Mouse (Mus musculus) embryonic facial prominence, embryonic 11.5 days (tissue): ENCODE measurements around the gene Cnnm4. TPM values are rescaled to one million over a fixed set of nuclear protein-coding genes. Genes with fewer than 3 reads are reported as not detected.

Experiments
- ATAC-seq: fragments of 200-750 bp; cut with Nextera tagmentation; replicated peaks from 2 replicates; pipeline ENCODE4 v1.8.0; 2017; ENCODE audit warnings: low read depth; ENCODE audit not compliant: insufficient number of reproducible peaks, low FRiP score, low TSS enrichment
- DNase-seq: peaks from one replicate; pipeline ENCODE4 v3.0.0-alpha.2; 2015; ENCODE audit warnings: low spot score
- H3K27ac ChIP-seq: fragments of 300-500 bp; sonication (generic); replicated peaks from 2 replicates; pipeline ENCODE4 v1.5.1; 2014; ENCODE audit warnings: mild to moderate bottlenecking, low read depth, low read length, control low read depth
- H3K27me3 ChIP-seq: fragments of 300-500 bp; sonication (generic); 2 replicates; pipeline ENCODE4 v1.6.1; 2014; ENCODE audit warnings: mild to moderate bottlenecking, low read length, moderate library complexity, mixed read lengths; ENCODE audit not compliant: control insufficient read depth, insufficient read depth
- H3K36me3 ChIP-seq: fragments of 300-500 bp; sonication (generic); replicated peaks from 2 replicates; pipeline ENCODE4 v1.6.1; 2014; ENCODE audit warnings: low read depth, mild to moderate bottlenecking, low read length, moderate library complexity, mixed read lengths; ENCODE audit not compliant: control insufficient read depth, insufficient read depth
- H3K4me1 ChIP-seq: fragments of 300-500 bp; sonication (generic); 2 replicates; pipeline ENCODE4 v1.6.1; 2014; ENCODE audit warnings: low read length, mixed read lengths; ENCODE audit not compliant: control insufficient read depth, insufficient read depth
- H3K4me2 ChIP-seq: fragments of 300-500 bp; sonication (generic); 2 replicates; pipeline ENCODE4 v1.6.1; 2014; ENCODE audit warnings: low read depth, mild to moderate bottlenecking, control low read depth, low read length, moderate library complexity
- H3K4me3 ChIP-seq: fragments of 300-500 bp; sonication (generic); 2 replicates; pipeline ENCODE4 v1.5.1; 2014; ENCODE audit warnings: low read depth, low read length, control low read depth
- H3K9ac ChIP-seq: fragments of 300-500 bp; sonication (generic); replicated peaks from 2 replicates; pipeline ENCODE4 v1.6.1; 2014; ENCODE audit warnings: mild to moderate bottlenecking, control low read depth, low read length
- H3K9me3 ChIP-seq: fragments of 300-500 bp; sonication (generic); replicated peaks from 2 replicates; pipeline ENCODE4 v1.6.1; 2016; ENCODE audit warnings: mild to moderate bottlenecking, low read length, inconsistent platforms, mixed read lengths; ENCODE audit not compliant: control insufficient read depth
- WGBS: fragments of 180-500 bp; shearing (Covaris S2); extraction: QIAGEN DNeasy Blood & Tissue Kit; methylation state at CpG from one replicate; pipeline ENCODE4 v1.1.7; 2014; 5-methylcytosine and 5-hydroxymethylcytosine counted together
- polyA plus RNA-seq: library from polyadenylated mRNA; unstranded; fragments of >200 nt; fragmentation: Nextera tagmentation; extraction: Ambion mirVana; gene quantifications from 2 replicates; pipeline ENCODE4 v1.2.1, GENCODE M21; 2014

Cnnm4 gene
- polyA plus RNA-seq, 1 experiment from 2014 or later: 12.8 TPM

DNA sequence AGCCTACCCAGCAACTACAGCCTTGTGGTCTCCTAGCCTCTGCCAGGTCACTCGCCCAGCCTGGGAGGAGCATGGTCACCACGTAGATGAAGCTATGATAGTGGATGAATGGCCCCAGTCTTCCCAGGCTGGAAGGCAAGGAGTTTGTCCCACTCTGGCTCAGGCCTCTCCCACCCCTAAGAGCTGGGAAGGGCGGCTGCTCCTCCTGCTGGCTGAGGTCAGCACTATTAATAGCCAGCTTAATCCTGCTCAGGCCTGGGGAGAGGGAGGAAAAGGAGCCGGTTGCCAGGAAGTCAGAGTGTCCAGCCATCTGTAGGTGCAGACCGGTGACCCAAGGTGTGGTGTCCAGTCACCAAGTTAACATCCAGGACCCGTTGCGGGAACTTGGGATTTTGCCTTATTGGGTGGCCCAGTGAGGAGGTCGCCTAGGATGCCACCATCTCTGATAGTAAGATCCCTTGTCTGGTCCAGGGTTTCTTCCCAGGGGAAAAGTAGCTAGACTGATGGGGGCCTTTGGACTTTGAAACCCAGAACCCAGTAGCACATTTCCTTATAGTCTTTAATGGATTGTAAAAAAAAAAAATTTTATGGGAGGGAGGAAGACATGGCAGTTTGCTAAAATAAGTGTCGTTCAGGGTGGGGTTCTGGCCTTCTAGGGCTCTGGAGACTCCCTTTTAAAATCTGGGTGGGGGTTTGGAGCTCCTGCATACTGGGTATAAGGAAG, 21.2 kb downstream of the Cnnm4 start:
- Histone ChIP-seq H3K4me3 (no peak overlapping the region), H3K27ac (no peak overlapping the region), H3K4me2 (no peak overlapping the region), H3K4me1 (no peaks in the 10 kb centered on the region), H3K9ac (no peak overlapping the region), H3K27me3 (no peaks in the 10 kb centered on the region), H3K36me3 (no peaks in the 10 kb centered on the region), H3K9me3 (no peaks in the 10 kb centered on the region)
- 41% methylated on average over 9 of the region's 9 CpGs for WGBS
- DNase-seq (peak; percentile 55), ATAC-seq (peak; percentile 78; the same call in 1 of the 2 replicates)

DNA sequence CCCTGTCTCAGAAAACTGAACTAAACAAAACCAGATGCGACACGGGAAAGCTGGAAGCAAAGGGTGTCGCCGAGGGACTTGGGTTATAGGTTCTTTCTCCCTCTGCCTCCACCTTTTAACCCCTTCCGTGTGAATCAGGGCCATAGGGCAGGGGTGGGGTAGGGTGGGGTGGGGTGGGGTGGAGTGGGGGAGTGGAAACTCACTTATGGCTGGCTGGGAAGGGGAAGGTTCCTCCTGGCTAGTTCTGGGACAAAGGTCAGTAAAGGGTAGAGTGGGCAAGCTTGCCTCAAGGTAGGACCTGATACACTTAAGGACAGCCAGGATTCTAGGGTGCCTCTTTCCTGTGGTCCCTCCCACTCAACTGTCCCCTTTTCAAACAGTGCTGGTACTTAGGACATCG, 21.9 kb downstream of the Cnnm4 start:
- ATAC-seq (no peak), DNase-seq (peak; percentile 53)
- no peak overlapping the region for H3K4me2 ChIP-seq
- WGBS: 44% methylated on average over 6 of the region's 6 CpGs
- no peaks in the 10 kb centered on the region for H3K36me3 ChIP-seq
- H3K9ac ChIP-seq: no peak overlapping the region
- H3K27me3 ChIP-seq: no peaks in the 10 kb centered on the region
- H3K4me3 ChIP-seq: no peak overlapping the region
- no peaks in the 10 kb centered on the region for H3K4me1 ChIP-seq
- no peak overlapping the region for H3K27ac ChIP-seq
- no peaks in the 10 kb centered on the region for H3K9me3 ChIP-seq

DNA sequence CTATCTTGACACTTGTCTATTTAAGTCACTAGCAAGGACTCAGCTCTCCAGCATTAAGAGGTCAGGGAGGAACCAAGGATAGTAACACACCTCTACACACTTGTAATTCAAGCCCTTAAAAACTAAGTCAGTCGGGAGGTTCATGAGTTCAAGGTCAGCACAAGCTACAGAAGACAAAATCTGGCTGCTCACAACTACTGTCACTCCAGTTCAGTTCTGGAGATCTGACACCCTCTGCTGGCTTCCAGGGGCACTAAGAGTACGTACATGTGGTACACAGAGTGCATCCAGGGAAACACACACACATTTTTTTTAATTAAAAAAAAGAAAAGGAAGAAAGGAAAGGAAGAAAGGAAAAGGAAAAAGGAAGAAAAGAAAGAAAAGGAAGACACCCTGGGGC, 25.3 kb downstream of the Cnnm4 start:
- Histone ChIP-seq H3K27ac (no peak overlapping the region), H3K9me3 (no peaks in the 10 kb centered on the region), H3K4me3 (no peak overlapping the region), H3K27me3 (no peaks in the 10 kb centered on the region), H3K9ac (no peak overlapping the region), H3K4me2 (no peak overlapping the region), H3K4me1 (no peaks in the 10 kb centered on the region), H3K36me3 (no peaks in the 10 kb centered on the region; the same call in 1 of the 2 replicates)
- ATAC-seq (no peak), DNase-seq (no peak)
- 54% methylated on average over 2 of the region's 2 CpGs for WGBS

DNA sequence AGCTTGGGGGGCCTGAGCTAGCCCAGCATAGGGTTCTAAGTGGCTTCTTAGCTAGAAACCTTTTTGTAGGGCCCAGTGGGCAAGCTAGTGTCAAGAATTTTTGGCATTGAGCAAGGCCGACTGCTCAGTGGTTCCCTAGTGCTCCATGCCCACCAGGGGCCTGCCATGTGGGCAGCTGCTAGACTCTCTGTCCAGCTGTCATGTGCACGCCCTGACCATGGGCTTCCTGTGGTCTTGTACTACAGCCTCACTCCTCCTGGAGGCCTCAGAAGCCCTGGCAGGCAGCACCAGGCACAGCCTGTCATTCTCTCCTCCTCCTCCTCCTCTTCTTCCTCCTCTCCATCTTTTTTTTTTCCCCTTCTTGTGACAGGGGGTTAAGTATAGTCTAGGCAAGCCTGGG, 25.9 kb downstream of the Cnnm4 start:
- Histone ChIP-seq H3K9me3 (no peaks in the 10 kb centered on the region), H3K4me2 (no peak overlapping the region), H3K4me1 (no peaks in the 10 kb centered on the region), H3K36me3 (no peaks in the 10 kb centered on the region; the same call in 1 of the 2 replicates), H3K27ac (no peak overlapping the region), H3K27me3 (no peaks in the 10 kb centered on the region), H3K9ac (no peak overlapping the region), H3K4me3 (no peak overlapping the region)
- no peak for DNase-seq
- ATAC-seq: no peak
- 76% methylated on average over 2 of the region's 2 CpGs for WGBS

DNA sequence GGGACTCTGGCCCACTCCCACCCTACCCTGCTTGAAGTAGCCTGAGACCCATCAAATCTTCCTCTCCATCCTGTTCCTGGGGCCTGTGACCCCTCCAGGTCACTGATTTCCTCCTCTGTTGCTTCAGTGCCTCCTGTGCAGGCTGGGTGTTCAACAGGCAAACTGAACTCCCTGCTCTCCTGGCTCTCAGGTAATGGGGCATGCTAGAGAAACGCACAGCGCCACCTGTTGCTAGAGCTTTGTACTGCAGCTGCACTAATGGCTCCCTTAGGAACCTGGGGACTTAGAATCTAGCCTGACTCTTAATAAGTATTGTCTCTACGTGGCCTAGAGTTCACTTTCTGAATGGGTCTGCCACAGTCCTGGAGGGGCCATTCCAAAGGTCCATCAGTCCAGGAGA, 29.8 kb downstream of the Cnnm4 start:
- Histone ChIP-seq H3K4me1 (no peaks in the 10 kb centered on the region), H3K9me3 (no peaks in the 10 kb centered on the region), H3K4me3 (no peak overlapping the region), H3K36me3 (no peaks in the 10 kb centered on the region; the same call in 1 of the 2 replicates), H3K27me3 (no peaks in the 10 kb centered on the region), H3K9ac (no peak overlapping the region), H3K27ac (no peak overlapping the region), H3K4me2 (no peak overlapping the region)
- 1% methylated on average over 3 of the region's 3 CpGs for WGBS
- DNase-seq: peak; percentile 85
- ATAC-seq: 0 out of 2 replicates have a peak, but pooled peaks have one; percentile 9

DNA sequence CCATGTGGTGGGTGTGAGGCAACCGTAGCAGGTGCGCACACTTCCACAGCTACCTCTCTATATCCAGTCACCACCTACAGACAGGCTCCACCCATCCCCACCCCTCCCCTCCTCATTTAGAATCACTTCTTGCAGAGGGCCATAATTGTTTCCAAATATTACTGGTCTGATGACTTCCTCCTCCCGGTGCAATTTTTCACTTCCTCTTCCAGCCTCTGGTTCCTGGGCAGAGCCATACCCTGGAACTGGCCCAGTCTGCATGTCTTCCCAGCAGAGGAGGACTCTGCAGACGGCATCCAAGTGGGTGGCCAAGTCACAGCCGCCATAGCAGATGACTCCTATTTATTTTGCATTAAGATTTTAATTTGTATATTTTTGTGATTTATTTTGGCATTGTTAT, 36.8 kb downstream of the Cnnm4 start:
- DNase-seq: no peak
- Histone ChIP-seq H3K4me2 (no peak overlapping the region), H3K27me3 (no peaks in the 10 kb centered on the region), H3K4me3 (no peak overlapping the region), H3K9ac (no peak overlapping the region), H3K36me3 (no peaks in the 10 kb centered on the region), H3K27ac (no peak overlapping the region), H3K9me3 (no peaks in the 10 kb centered on the region), H3K4me1 (no peaks in the 10 kb centered on the region)
- 86% methylated on average over 5 of the region's 5 CpGs for WGBS
- ATAC-seq: no peak

DNA sequence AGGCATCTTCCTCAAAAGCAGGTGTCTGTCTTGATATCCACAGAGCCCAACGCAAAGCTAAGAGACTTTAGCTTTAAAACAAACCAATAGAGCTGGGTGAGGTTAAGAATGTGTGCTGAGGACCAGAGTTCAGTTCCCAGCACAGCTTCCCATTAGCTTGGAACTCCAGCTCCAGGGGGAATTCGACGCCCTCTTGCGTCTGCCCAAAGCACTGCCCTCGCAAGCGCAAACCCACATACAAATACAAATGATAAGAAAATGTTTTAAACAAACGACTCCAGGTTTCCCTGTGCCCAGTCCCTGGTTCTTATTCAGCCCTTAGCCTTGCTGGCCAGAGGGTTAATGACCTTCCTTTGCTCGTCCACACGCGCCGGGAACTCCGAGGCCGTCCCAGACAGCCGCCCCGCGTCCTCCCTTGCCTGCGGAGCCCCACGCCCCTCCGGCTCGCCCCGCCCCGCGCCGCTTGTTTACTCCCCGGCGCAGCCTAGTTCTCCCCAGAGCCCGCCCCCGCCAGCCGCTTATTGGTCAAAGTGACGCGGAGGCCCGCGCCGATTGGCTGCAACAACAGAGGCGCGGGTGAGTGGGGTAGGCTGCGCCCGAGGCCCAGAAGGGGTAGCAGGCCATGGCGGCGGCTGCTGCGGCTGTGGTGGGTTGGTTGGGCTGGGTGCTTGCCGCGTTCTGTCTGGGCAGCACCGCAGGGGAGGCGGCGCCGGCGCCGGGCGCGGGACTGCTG, 40.0 kb downstream of the Cnnm4 start, which contains the start of gene Cnnm3:
Gene Cnnm3, plus strand, starts transcription at position 579 of the 733 bp plus-strand sequence.
- Histone ChIP-seq H3K36me3 (no peaks in the 10 kb centered on the region), H3K9me3 (no peaks in the 10 kb centered on the region), H3K4me2 (peak within 1 kb of the TSS; percentile 91), H3K27me3 (no peaks in the 10 kb centered on the region), H3K4me3 (peak within 1 kb of the TSS; percentile 92), H3K27ac (peak within 1 kb of the TSS; percentile 96), H3K9ac (peak within 1 kb of the TSS; percentile 84), H3K4me1 (no peaks in the 10 kb centered on the region)
- DNase-seq: peak; percentile 99
- 1% methylated on average over 51 of the region's 51 CpGs for WGBS
- peak; percentile 96 for ATAC-seq
